Mouse (Mus musculus) kidney, embryonic 14.5 days (tissue): ENCODE data around the gene Zfp978. TPM values are rescaled to one million over a fixed set of nuclear protein-coding genes. Genes with fewer than 3 reads are reported as not detected.
"Not testable (repeated sequence)": the region's sequence is repeated elsewhere in the genome, so short reads cannot be mapped to it uniquely, and the experiment has no call there.

Experiments
- ATAC-seq: fragments of 200-750 bp; cut with Nextera tagmentation; 2 replicates; pipeline ENCODE4 v1.8.0; 2017; ENCODE audit warnings: moderate number of reproducible peaks, mild to moderate bottlenecking, moderate TSS enrichment, moderate library complexity; ENCODE audit not compliant: low FRiP score, low TSS enrichment
- H3K27ac ChIP-seq: fragments of 300-500 bp; sonication (generic); 2 replicates; pipeline ENCODE4 v1.5.1; 2014; ENCODE audit warnings: low read depth, mild to moderate bottlenecking, low read length, moderate library complexity, mixed read lengths
- H3K27me3 ChIP-seq: fragments of 300-500 bp; sonication (generic); 2 replicates; pipeline ENCODE4 v1.6.1; 2014; ENCODE audit warnings: mild to moderate bottlenecking, low read length; ENCODE audit not compliant: control insufficient read depth, insufficient read depth
- H3K36me3 ChIP-seq: fragments of 300-500 bp; sonication (generic); 2 replicates; pipeline ENCODE4 v1.6.1; 2014; ENCODE audit warnings: low read length, mixed read lengths; ENCODE audit not compliant: control insufficient read depth, insufficient read depth
- H3K4me1 ChIP-seq: fragments of 300-500 bp; sonication (generic); 2 replicates; pipeline ENCODE4 v1.6.1; 2014; ENCODE audit warnings: low read length, mixed read lengths; ENCODE audit not compliant: control insufficient read depth, insufficient read depth
- H3K4me2 ChIP-seq: fragments of 300-500 bp; sonication (generic); replicated peaks from 2 replicates; pipeline ENCODE4 v1.6.1; 2014; ENCODE audit warnings: low read depth, mild to moderate bottlenecking, low read length
- H3K4me3 ChIP-seq: fragments of 300-500 bp; sonication (generic); 2 replicates; pipeline ENCODE4 v1.5.1; 2014; ENCODE audit warnings: mild to moderate bottlenecking, low read length
- H3K9ac ChIP-seq: fragments of 300-500 bp; sonication (generic); 2 replicates; pipeline ENCODE4 v1.6.1; 2014; ENCODE audit warnings: low read depth, mild to moderate bottlenecking, low read length, moderate library complexity
- H3K9me3 ChIP-seq: fragments of 300-500 bp; sonication (generic); 2 replicates; pipeline ENCODE4 v1.6.1; 2016; ENCODE audit warnings: low read length; ENCODE audit not compliant: control insufficient read depth
- WGBS: fragments of 180-500 bp; shearing (Covaris S2); extraction: QIAGEN DNeasy Blood & Tissue Kit; methylation state at CpG from one replicate; pipeline ENCODE4 v1.1.7; 2014; 5-methylcytosine and 5-hydroxymethylcytosine counted together
- polyA plus RNA-seq: library from polyadenylated mRNA; unstranded; fragments of >200 nt; fragmentation: Nextera tagmentation; extraction: Ambion mirVana; gene quantifications from 2 replicates; pipeline ENCODE4 v1.2.1, GENCODE M21; 2014

Gene Zfp978
- 0.27 TPM in 1 of 2 replicates, not detected in the other for polyA plus RNA-seq

- not testable (repeated sequence) for H3K27ac ChIP-seq, ATAC-seq, H3K4me2 ChIP-seq, H3K4me1 ChIP-seq, H3K36me3 ChIP-seq, H3K9ac ChIP-seq, H3K27me3 ChIP-seq, H3K4me3 ChIP-seq, H3K9me3 ChIP-seq
- WGBS: no CpG with 5 or more reads among the region's 6 CpGs
Observed at GRCm38 (mm10) chr4:147361003-147361402, at the start of gene Zfp978. Gene Zfp978, plus strand, starts transcription at chr4:147361303.

GRCm38 (mm10) chr4:147335036-147335690, 25.9 kb upstream of the Zfp978 start:
- H3K9ac ChIP-seq, H3K27ac ChIP-seq, H3K4me3 ChIP-seq, H3K4me1 ChIP-seq, H3K27me3 ChIP-seq, H3K4me2 ChIP-seq, H3K36me3 ChIP-seq: not testable (repeated sequence)
- ATAC-seq: peak; percentile 49; the same call in 1 of the 2 replicates
- peaks cover 52% of the 10 kb centered on the region for H3K9me3 ChIP-seq
- WGBS: 94% methylated on average over 2 of the region's 2 CpGs

GRCm38 (mm10) chr4:147335691-147336367, 25.3 kb upstream of the Zfp978 start:
- H3K4me1 ChIP-seq, H3K4me3 ChIP-seq, H3K27me3 ChIP-seq, ATAC-seq, H3K36me3 ChIP-seq, H3K9ac ChIP-seq, H3K4me2 ChIP-seq, H3K27ac ChIP-seq: not testable (repeated sequence)
- peaks cover 55% of the 10 kb centered on the region for H3K9me3 ChIP-seq
- WGBS: 51% methylated on average over 1 of the region's 1 CpGs

GRCm38 (mm10) chr4:147336368-147337195, 24.5 kb upstream of the Zfp978 start:
- H3K27ac ChIP-seq, H3K27me3 ChIP-seq, H3K4me1 ChIP-seq, H3K9ac ChIP-seq, H3K36me3 ChIP-seq, H3K4me2 ChIP-seq, H3K4me3 ChIP-seq: not testable (repeated sequence)
- 69% methylated on average over 6 of the region's 6 CpGs for WGBS
- H3K9me3 ChIP-seq: peaks cover 55% of the 10 kb centered on the region
- ATAC-seq: peak; percentile 72; the same call in 1 of the 2 replicates

GRCm38 (mm10) chr4:147337520-147337919, 23.6 kb upstream of the Zfp978 start:
- H3K9ac ChIP-seq, ATAC-seq, H3K36me3 ChIP-seq, H3K27me3 ChIP-seq, H3K4me2 ChIP-seq, H3K4me3 ChIP-seq, H3K27ac ChIP-seq, H3K4me1 ChIP-seq: not testable (repeated sequence)
- H3K9me3 ChIP-seq: peaks cover 55% of the 10 kb centered on the region
- WGBS: 88% methylated on average over 2 of the region's 2 CpGs

DNA sequence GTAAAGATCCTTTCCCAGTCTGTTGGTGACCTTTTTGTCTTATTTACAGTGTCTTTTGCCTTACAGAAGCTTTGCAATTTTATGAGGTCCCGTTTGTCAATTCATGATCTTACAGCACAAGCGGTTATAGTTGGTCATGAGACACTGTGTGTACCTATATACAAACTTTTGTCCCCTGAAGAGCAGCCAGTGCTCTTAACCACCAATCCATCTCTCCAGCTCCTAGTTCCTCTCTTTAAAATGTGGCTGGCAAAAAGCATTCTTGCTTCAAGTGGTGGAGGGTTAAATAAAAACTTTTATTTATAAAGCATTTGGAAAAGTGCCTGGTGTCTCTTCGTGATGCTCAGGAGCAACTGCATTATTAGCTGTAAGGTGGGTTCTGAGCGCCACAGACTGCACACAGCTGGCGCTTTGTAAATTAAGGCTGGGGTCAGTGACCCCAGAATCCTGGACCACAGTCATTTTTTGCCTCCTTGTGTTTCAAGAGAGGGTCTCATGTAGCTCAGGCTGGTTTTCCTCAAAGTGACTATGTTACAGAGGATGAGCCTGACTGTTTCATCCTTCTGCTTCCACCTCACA, 23.0 kb upstream of the Zfp978 start:
- Histone ChIP-seq H3K9me3 (peaks cover 57% of the 10 kb centered on the region), H3K27ac (no peak overlapping the region), H3K4me1 (no peaks in the 10 kb centered on the region), H3K36me3 (no peaks in the 10 kb centered on the region), H3K27me3 (no peaks in the 10 kb centered on the region), H3K4me2 (no peak overlapping the region), H3K4me3 (no peak overlapping the region), H3K9ac (no peak overlapping the region)
- ATAC-seq: peak; percentile 68; the same call in 1 of the 2 replicates
- WGBS: 76% methylated on average over 5 of the region's 5 CpGs

- H3K4me2 ChIP-seq, H3K4me1 ChIP-seq, H3K4me3 ChIP-seq, H3K9ac ChIP-seq, H3K27ac ChIP-seq, H3K27me3 ChIP-seq, H3K36me3 ChIP-seq, ATAC-seq: not testable (repeated sequence)
- whole genome bisulfite sequencing: 83% methylated on average over 3 of the region's 3 CpGs
- H3K9me3 ChIP-seq: peaks cover 63% of the 10 kb centered on the region
Observed at GRCm38 (mm10) chr4:147338706-147339105, 22.4 kb upstream of the Zfp978 start.

- not testable (repeated sequence) for H3K9ac ChIP-seq, H3K27ac ChIP-seq, H3K36me3 ChIP-seq, H3K27me3 ChIP-seq, H3K4me1 ChIP-seq, H3K4me3 ChIP-seq, ATAC-seq, H3K4me2 ChIP-seq
- WGBS: 74% methylated on average over 7 of the region's 7 CpGs
- H3K9me3 ChIP-seq: peaks cover 60% of the 10 kb centered on the region
Observed at GRCm38 (mm10) chr4:147339601-147340219, 21.4 kb upstream of the Zfp978 start.
